Mouse (Mus musculus) thymus, postnatal 36 days (tissue): ENCODE measurements around the gene Veph1.
"Not testable (repeated sequence)": the region's sequence is repeated elsewhere in the genome, so short reads cannot be mapped to it uniquely, and the experiment has no call there.

Experiments
- DNase-seq, 2 experiments: peaks; one replicate each; pipeline ENCODE4 v3.0.0; 2022; ENCODE audit warnings: mixed read lengths in 2 of 2

Veph1 gene

GRCm38 (mm10) chr3:66296545-66296944, at the start of gene Veph1:
Veph1 (minus strand) TSS chr3:66296837.
- no peak for DNase-seq

GRCm38 (mm10) chr3:66340742-66341141, 44.1 kb upstream of the Veph1 start:
- DNase-seq = no peak

- DNase-seq = no peak
Measured at GRCm38 (mm10) chr3:66332401-66332729, 35.7 kb upstream of the Veph1 start.

- no peak for DNase-seq
Measured at GRCm38 (mm10) chr3:66331592-66332400, 35.2 kb upstream of the Veph1 start.

GRCm38 (mm10) chr3:66330896-66331579, 34.4 kb upstream of the Veph1 start:
- DNase-seq = no peak

- DNase-seq = no peak
Measured at GRCm38 (mm10) chr3:66325962-66326834, 29.6 kb upstream of the Veph1 start.

GRCm38 (mm10) chr3:66325486-66325951, 28.9 kb upstream of the Veph1 start:
- DNase-seq = no peak

GRCm38 (mm10) chr3:66314793-66315715, 18.4 kb upstream of the Veph1 start:
- no peak for DNase-seq

- no peak for DNase-seq
Measured at GRCm38 (mm10) chr3:66310586-66310985, 13.9 kb upstream of the Veph1 start.

GRCm38 (mm10) chr3:66309531-66309930, 12.9 kb upstream of the Veph1 start:
- DNase-seq = no peak

- DNase-seq = no peak
Measured at GRCm38 (mm10) chr3:66295236-66295635, 1.4 kb downstream of the Veph1 start.

GRCm38 (mm10) chr3:66294729-66295128, 1.9 kb downstream of the Veph1 start:
- no peak for DNase-seq

- no peak for DNase-seq
Measured at GRCm38 (mm10) chr3:66292356-66292946, 4.2 kb downstream of the Veph1 start.

GRCm38 (mm10) chr3:66263270-66263669, 33.4 kb downstream of the Veph1 start:
- DNase-seq = no peak

- DNase-seq = no peak
Measured at GRCm38 (mm10) chr3:66262319-66262718, 34.3 kb downstream of the Veph1 start.

GRCm38 (mm10) chr3:66254504-66255105, 42.0 kb downstream of the Veph1 start:
- DNase-seq = no peak

GRCm38 (mm10) chr3:66251842-66252241, 44.8 kb downstream of the Veph1 start:
- DNase-seq = no peak

- no peak for DNase-seq
Measured at GRCm38 (mm10) chr3:66240476-66240875, 56.2 kb downstream of the Veph1 start.

GRCm38 (mm10) chr3:66236234-66236871, 60.3 kb downstream of the Veph1 start:
- DNase-seq = not testable (repeated sequence)

GRCm38 (mm10) chr3:66224931-66225537, 71.6 kb downstream of the Veph1 start:
- no peak for DNase-seq
